Mouse (Mus musculus) kidney, adult 2 months (tissue): ENCODE data around the gene Szt2.

Experiments
- CTCF ChIP-seq: fragments of 200-500 bp; conservative IDR thresholded peaks from 2 replicates; pipeline ENCODE4 v1.5.1; 2011; ENCODE audit warnings: low read depth, mild to moderate bottlenecking, control low read depth, low read length, moderate library complexity, mixed read lengths; ENCODE audit not compliant: insufficient read depth, insufficient read length
- POLR2A ChIP-seq: fragments of 200-500 bp; IDR thresholded peaks from one replicate; pipeline ENCODE4 v1.6.1; 2011; ENCODE audit warnings: low read depth, low read length, control low read depth

DNA sequence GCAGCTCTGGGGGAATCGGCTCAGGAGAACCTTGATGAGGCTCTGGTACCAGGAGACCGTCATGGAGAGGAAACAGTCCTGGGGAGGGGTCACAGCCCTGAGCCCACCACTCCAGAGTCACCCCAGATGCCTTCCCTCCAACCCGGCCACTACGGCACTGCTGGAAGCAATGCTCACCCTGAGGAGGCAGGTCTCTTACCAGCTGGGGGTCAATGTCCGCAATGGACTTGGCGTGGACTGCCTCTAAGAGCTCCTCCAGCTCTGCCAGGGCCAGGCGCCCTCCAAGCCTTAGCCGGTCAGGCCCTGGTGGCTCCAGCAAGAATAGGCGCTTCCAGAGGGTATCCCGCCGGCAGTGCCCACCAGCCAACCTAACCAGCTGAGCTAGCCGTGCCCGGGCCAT lies 44.4 kb downstream of the Szt2 start:
- no peak for TF ChIP-seq CTCF
- TF ChIP-seq POLR2A = no peak
